Mouse (Mus musculus): ENCODE results near the gene Dcaf1.

GRCm38 (mm10) chr9:106785206-106785605, 36.5 kb upstream of the Dcaf1 start:
- TF ChIP-seq POLR2A (IDR thresholded peaks at IDR 0.05; ENCODE audit: low read depth, low read length) (no peak), CTCF (IDR thresholded peaks at IDR 0.05; ENCODE audit: extremely low read depth, insufficient read length, insufficient replicate concordance, low read depth, low read length) (no peak)

All from small intestine, adult 2 months (tissue).